31 mouse cellular contexts compared by ENCODE assay signal in genomic region chr19:47713457-47713856, GRCm38 (mm10). TPM values are rescaled to one million over a fixed set of nuclear protein-coding genes. Genes with fewer than 3 reads are reported as not detected.
DNase-seq lines count a peak whose midpoint lies in the region; ATAC-seq lines count a peak whose summit lies in the region.
"Had no signal": no experiment of that assay in that cellular context is flagged by ENCODE, and none has a peak within 500 bp of the region (broad histone marks: within the 10 kb centered on the region; RNA-seq: fewer than 3 reads in every experiment).

No protein-coding gene starts in this region.

- no peak for ATAC-seq in embryonic facial prominence, embryonic 14.5 days (ENCODE audit: low read depth)
- ATAC-seq: CD4-positive, CD25-positive, alpha-beta regulatory T cell, adult 4 months; forebrain, embryonic 15.5 days; hindbrain, embryonic 16.5 days; liver, postnatal 0 days; midbrain, embryonic 13.5 days had no signal

- peaks cover 4% of the 10 kb centered on the region; the same call in 1 of the 2 replicates for H3K9me3 ChIP-seq in embryonic facial prominence, embryonic 14.5 days (ENCODE audit: control insufficient read depth, low read length)
- H3K9me3 ChIP-seq: embryonic facial prominence, embryonic 15.5 days; forebrain, embryonic 15.5 days; hindbrain, embryonic 10.5 days; limb, embryonic 12.5 days; midbrain, embryonic 13.5 days had no signal

- peak; percentile 48 for DNase-seq in heart, adult 11 months
- DNase-seq in heart, adult 8-10 months (ENCODE audit: low spot score): no peak
- DNase-seq in layer of hippocampus, postnatal 36 days: peak; percentile 9 to 19
- DNase-seq in layer of hippocampus, adult 11-12 months (ENCODE audit: low spot score): no peak
- peak; percentile 36 to 45 for DNase-seq in right cerebral cortex, postnatal 10 days (ENCODE audit: low spot score in 2 of 2)
- no peak for DNase-seq in right cerebral cortex, postnatal 36 days (ENCODE audit: low spot score in 2 of 2)
- DNase-seq in embryonic facial prominence, embryonic 14.5 days (ENCODE audit: low spot score): peak; percentile 66
- no peak for DNase-seq in embryo, embryonic 11 days
- DNase-seq: adrenal gland, postnatal 36 days; cerebellum, adult 11 months; cerebellum, postnatal 10 days; gastrocnemius, postnatal 10 days; heart, postnatal 10 days; kidney, adult 18-20 months; kidney, postnatal 36 days; layer of hippocampus, adult 9-11 months; liver, postnatal 0 days; thymus, adult 18-20 months; thymus, postnatal 36 days had no signal

- H3K36me3 ChIP-seq in embryonic facial prominence, embryonic 14.5 days (ENCODE audit: control insufficient read depth, insufficient read depth, low read length): no peaks in the 10 kb centered on the region
- H3K36me3 ChIP-seq: embryonic facial prominence, embryonic 15.5 days; forebrain, embryonic 15.5 days; heart, embryonic 12.5 days; hindbrain, embryonic 10.5 days; limb, embryonic 12.5 days; midbrain, embryonic 13.5 days had no signal

- no peaks in the 10 kb centered on the region for H3K27me3 ChIP-seq in embryonic facial prominence, embryonic 14.5 days (replicated peaks; ENCODE audit: control insufficient read depth, insufficient read depth, low read length)
- H3K27me3 ChIP-seq: embryonic facial prominence, embryonic 15.5 days; forebrain, embryonic 15.5 days; heart, embryonic 12.5 days; limb, embryonic 12.5 days; midbrain, embryonic 13.5 days had no signal

- H3K9ac ChIP-seq in embryonic facial prominence, embryonic 14.5 days (ENCODE audit: low read depth, low read length): no peak overlapping the region
- H3K9ac ChIP-seq: embryonic facial prominence, embryonic 15.5 days; forebrain, embryonic 15.5 days; heart, embryonic 12.5 days; limb, embryonic 12.5 days; liver, postnatal 0 days; midbrain, embryonic 13.5 days had no signal

- H3K27ac ChIP-seq in embryonic facial prominence, embryonic 14.5 days (replicated peaks; ENCODE audit: low read depth, low read length): peak overlapping the region; percentile 56
- H3K27ac ChIP-seq: forebrain, embryonic 15.5 days; hindbrain, embryonic 10.5 days; limb, embryonic 12.5 days; midbrain, embryonic 13.5 days had no signal

- 46% methylated on average over 9 of the region's 9 CpGs for WGBS in embryonic facial prominence, embryonic 14.5 days

- H3K4me1 ChIP-seq in embryonic facial prominence, embryonic 14.5 days (ENCODE audit: control insufficient read depth, insufficient read depth, low read length): no peaks in the 10 kb centered on the region
- H3K4me1 ChIP-seq: forebrain, embryonic 15.5 days; heart, embryonic 12.5 days; hindbrain, embryonic 10.5 days; limb, embryonic 12.5 days; megakaryocyte, embryonic 14.5 days; midbrain, embryonic 13.5 days had no signal

- H3K4me3 ChIP-seq in embryonic facial prominence, embryonic 14.5 days (ENCODE audit: low read depth, low read length): no peak overlapping the region
- H3K4me3 ChIP-seq: embryonic facial prominence, embryonic 15.5 days; forebrain, embryonic 15.5 days; heart, embryonic 12.5 days; hindbrain, embryonic 10.5 days; limb, embryonic 12.5 days; megakaryocyte, embryonic 14.5 days; midbrain, embryonic 13.5 days had no signal

- no peak overlapping the region for H3K4me2 ChIP-seq in embryonic facial prominence, embryonic 14.5 days (ENCODE audit: low read depth, low read length)
- H3K4me2 ChIP-seq: embryonic facial prominence, embryonic 15.5 days; forebrain, embryonic 15.5 days; heart, embryonic 12.5 days; limb, embryonic 12.5 days; liver, embryonic 11.5 days; midbrain, embryonic 13.5 days had no signal

RNA-seq across cellular contexts. Expression of gene Sfr1, which starts 18.0 kb away (rescaled TPM):
- total RNA-seq in heart, adult 8-10 months (2022): 10 to 100 TPM; 66.5 to 80.7 (median 72.1) TPM
- 100 to 1,000 TPM in 1 of 2 experiments, 10 to 100 TPM in 1; 99.1 to 105 TPM for total RNA-seq in layer of hippocampus, postnatal 36 days (2021)
- 309 and 317 TPM in 2 replicates for polyA plus RNA-seq in embryonic facial prominence, embryonic 14.5 days (2014; fragmentation: Nextera tagmentation; extraction: Ambion mirVana)

RNA-seq across cellular contexts. Expression of gene Col17a1, which starts 21.6 kb away (rescaled TPM):
- not detected for total RNA-seq in heart, adult 8-10 months (2022)
- total RNA-seq in layer of hippocampus, postnatal 36 days (2021): under 1 TPM in 1 of 2 experiments, not detected in 1; 0.17 TPM
- 21.6 TPM in 2 replicates for polyA plus RNA-seq in embryonic facial prominence, embryonic 14.5 days (2014; fragmentation: Nextera tagmentation; extraction: Ambion mirVana)
- total RNA-seq: granulocyte monocyte progenitor cell, adult 5-6 weeks; neutrophil, adult 5-6 weeks had no signal
- polyA plus RNA-seq: CD4-positive, CD25-positive, alpha-beta regulatory T cell, adult 4 months had no signal

Comparison
In these comparisons a context has a peak if more than half of its experiments do, and no peak if none do; other contexts are left out.
1. DNase-seq: peak in heart, adult 11 months (single experiment), layer of hippocampus, postnatal 36 days (2 of 2), right cerebral cortex, postnatal 10 days (2 of 2) and embryonic facial prominence, embryonic 14.5 days (single experiment); none in heart, adult 8-10 months (single experiment), layer of hippocampus, adult 11-12 months (single experiment), right cerebral cortex, postnatal 36 days (0 of 2) and embryo, embryonic 11 days (single experiment).